Comparison of ENCODE assay signal across 11 mouse cellular contexts in the genomic region with DNA sequence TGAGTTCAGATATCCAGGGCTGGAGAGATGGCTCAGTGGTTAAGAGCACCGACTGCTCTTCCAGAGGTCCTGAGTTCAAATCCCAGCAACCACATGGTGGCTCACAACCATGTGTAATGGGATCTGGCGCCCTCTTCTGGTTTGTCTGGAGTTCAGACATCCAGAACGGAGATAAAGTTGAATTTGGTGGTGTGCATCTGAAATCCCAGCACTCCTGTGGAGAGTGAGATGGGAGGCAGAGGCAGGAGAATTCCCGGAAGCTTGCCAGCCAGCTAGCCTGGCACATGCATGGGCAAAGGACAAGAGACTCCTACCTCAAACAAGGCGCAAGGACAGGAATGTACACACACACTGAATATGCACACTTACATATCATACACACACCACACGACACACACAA. TPM values are rescaled to one million over a fixed set of nuclear protein-coding genes. Genes with fewer than 3 reads are reported as not detected.
DNase-seq lines count a peak whose midpoint lies in the region; ATAC-seq and TF ChIP-seq lines count a peak whose summit lies in the region.
"Had no signal": no experiment of that assay in that cellular context is flagged by ENCODE, and none has a peak within 500 bp of the region (broad histone marks: within the 10 kb centered on the region; RNA-seq: fewer than 3 reads in every experiment).

No protein-coding gene starts in this region.

- WGBS in hindbrain, embryonic 13.5 days, result 89% methylated on average over 6 of the region's 6 CpGs
- WGBS in hindbrain, embryonic 10.5 days, result 90% methylated on average over 6 of the region's 6 CpGs
- 91% methylated on average over 6 of the region's 6 CpGs for WGBS in neural tube, embryonic 12.5 days
- WGBS in hindbrain, postnatal 0 days, result 89% methylated on average over 6 of the region's 6 CpGs

- H3K9me3 ChIP-seq in hindbrain, embryonic 13.5 days, result no peaks in the 10 kb centered on the region
- H3K9me3 ChIP-seq in hindbrain, embryonic 10.5 days, result no peaks in the 10 kb centered on the region
- no peaks in the 10 kb centered on the region for H3K9me3 ChIP-seq in neural tube, embryonic 12.5 days
- no peaks in the 10 kb centered on the region for H3K9me3 ChIP-seq in hindbrain, postnatal 0 days (ENCODE audit: low read length)
- H3K9me3 ChIP-seq: embryonic facial prominence, embryonic 10.5 days; limb, embryonic 13.5 days had no signal

- peak; percentile 33 for TF ChIP-seq CTCF in hindbrain, postnatal 0 days (IDR thresholded peaks at IDR 0.05; ENCODE audit: low read depth)

- no peak for DNase-seq in hindbrain, embryonic 10.5 days (ENCODE audit: low spot score)
- DNase-seq in neural tube, embryonic 10.5 days (ENCODE audit: extremely low spot score, low spot score), result no peak
- DNase-seq in hindbrain, postnatal 0 days (ENCODE audit: low spot score), result no peak
- DNase-seq in splenic B cell, adult 2 months (ENCODE audit: low read depth, low spot score), result peak; percentile 46
- no peak for DNase-seq in cerebellum, adult 11-12 months
- DNase-seq in cerebellum, postnatal 25 days, result no peak
- DNase-seq: gastrocnemius, postnatal 10 days had no signal

- H3K4me3 ChIP-seq in hindbrain, embryonic 13.5 days, result peak overlapping the region; percentile 87; the same call in 1 of the 2 replicates
- H3K4me3 ChIP-seq in hindbrain, embryonic 10.5 days, result no peak overlapping the region
- no peak overlapping the region for H3K4me3 ChIP-seq in neural tube, embryonic 12.5 days
- H3K4me3 ChIP-seq in hindbrain, postnatal 0 days (ENCODE audit: low read length), result no peak overlapping the region
- H3K4me3 ChIP-seq: embryonic facial prominence, embryonic 10.5 days; limb, embryonic 13.5 days had no signal

- peak overlapping the region; percentile 100 for H3K4me2 ChIP-seq in hindbrain, embryonic 13.5 days
- H3K4me2 ChIP-seq in neural tube, embryonic 12.5 days (replicated peaks), result peak overlapping the region; percentile 96; the same call in 1 of the 2 replicates
- H3K4me2 ChIP-seq in hindbrain, postnatal 0 days (ENCODE audit: low read depth, low read length), result peak overlapping the region; percentile 73; the same call in 1 of the 2 replicates
- H3K4me2 ChIP-seq: limb, embryonic 13.5 days had no signal

- peaks cover 38% of the 10 kb centered on the region for H3K36me3 ChIP-seq in hindbrain, embryonic 13.5 days
- H3K36me3 ChIP-seq in hindbrain, embryonic 10.5 days, result peaks cover 76% of the 10 kb centered on the region
- H3K36me3 ChIP-seq in neural tube, embryonic 12.5 days, result peaks cover 39% of the 10 kb centered on the region
- H3K36me3 ChIP-seq in hindbrain, postnatal 0 days (ENCODE audit: insufficient read depth, low read length), result no peaks in the 10 kb centered on the region
- H3K36me3 ChIP-seq in splenic B cell, adult 2 months (ENCODE audit: control insufficient read depth, insufficient read depth, low read length, poor library complexity, severe bottlenecking), result no peaks in the 10 kb centered on the region

- no peak overlapping the region for H3K9ac ChIP-seq in hindbrain, embryonic 13.5 days
- H3K9ac ChIP-seq in neural tube, embryonic 12.5 days, result no peak overlapping the region
- no peak overlapping the region for H3K9ac ChIP-seq in hindbrain, postnatal 0 days (replicated peaks; ENCODE audit: low read length)
- H3K9ac ChIP-seq: limb, embryonic 13.5 days had no signal

- peaks cover 86% of the 10 kb centered on the region for H3K4me1 ChIP-seq in hindbrain, embryonic 13.5 days (replicated peaks)
- H3K4me1 ChIP-seq in hindbrain, embryonic 10.5 days (replicated peaks), result peaks cover 81% of the 10 kb centered on the region
- H3K4me1 ChIP-seq in neural tube, embryonic 12.5 days, result peaks cover 67% of the 10 kb centered on the region
- peaks cover 40% of the 10 kb centered on the region for H3K4me1 ChIP-seq in hindbrain, postnatal 0 days (ENCODE audit: insufficient read depth, low read length)

- ATAC-seq in hindbrain, embryonic 13.5 days (ENCODE audit: low FRiP score), result no peak
- ATAC-seq in neural tube, embryonic 12.5 days (ENCODE audit: low FRiP score, low read depth), result no peak
- ATAC-seq in hindbrain, postnatal 0 days, result no peak

- 0 out of 2 replicates have a peak overlapping the region, but pooled peaks have one; percentile 74 for H3K27ac ChIP-seq in hindbrain, embryonic 13.5 days
- H3K27ac ChIP-seq in hindbrain, embryonic 10.5 days, result no peak overlapping the region
- no peak overlapping the region for H3K27ac ChIP-seq in neural tube, embryonic 12.5 days
- peak overlapping the region; percentile 48; the same call in 1 of the 2 replicates for H3K27ac ChIP-seq in hindbrain, postnatal 0 days
- H3K27ac ChIP-seq: embryonic facial prominence, embryonic 10.5 days; limb, embryonic 13.5 days had no signal

- H3K27me3 ChIP-seq in hindbrain, embryonic 13.5 days, result no peaks in the 10 kb centered on the region
- H3K27me3 ChIP-seq in hindbrain, embryonic 10.5 days (ENCODE audit: insufficient read depth, poor library complexity, severe bottlenecking), result no peaks in the 10 kb centered on the region
- no peaks in the 10 kb centered on the region for H3K27me3 ChIP-seq in neural tube, embryonic 12.5 days (replicated peaks)
- H3K27me3 ChIP-seq in hindbrain, postnatal 0 days (ENCODE audit: insufficient read depth, low read length), result no peaks in the 10 kb centered on the region
- no peaks in the 10 kb centered on the region for H3K27me3 ChIP-seq in splenic B cell, adult 2 months (ENCODE audit: control insufficient read depth, insufficient read depth, low read length, poor library complexity, severe bottlenecking)
- H3K27me3 ChIP-seq: limb, embryonic 13.5 days had no signal

RNA-seq across cellular contexts. Expression of a gene that starts 4.6 kb away (rescaled TPM):
- polyA plus RNA-seq in hindbrain, embryonic 13.5 days (2015; fragmentation: Nextera tagmentation; extraction: Ambion mirVana), result 65.3 and 67.4 TPM in 2 replicates
- 32.1 and 52.5 TPM in 2 replicates for polyA plus RNA-seq in hindbrain, embryonic 10.5 days (2016; fragmentation: Nextera tagmentation; extraction: Ambion mirVana)
- 79.6 and 83.3 TPM in 2 replicates for polyA plus RNA-seq in neural tube, embryonic 12.5 days (2016; fragmentation: Nextera tagmentation; extraction: Ambion mirVana)
- 253 and 260 TPM in 2 replicates for total RNA-seq in hindbrain, postnatal 0 days (2014; rRNA removed)
- 53.5 and 60.3 TPM in 2 replicates for polyA plus RNA-seq in hindbrain, postnatal 0 days (2015; fragmentation: Nextera tagmentation; extraction: Ambion mirVana)

RNA-seq across cellular contexts. Expression of a gene that starts 37.1 kb away (rescaled TPM):
- polyA plus RNA-seq in hindbrain, embryonic 13.5 days (2015; fragmentation: Nextera tagmentation; extraction: Ambion mirVana), result 22.9 and 27.1 TPM in 2 replicates
- 40.9 and 51.2 TPM in 2 replicates for polyA plus RNA-seq in hindbrain, embryonic 10.5 days (2016; fragmentation: Nextera tagmentation; extraction: Ambion mirVana)
- polyA plus RNA-seq in neural tube, embryonic 12.5 days (2016; fragmentation: Nextera tagmentation; extraction: Ambion mirVana), result 30.5 and 34.5 TPM in 2 replicates
- total RNA-seq in hindbrain, postnatal 0 days (2014; rRNA removed), result 81.4 and 112 TPM in 2 replicates
- polyA plus RNA-seq in hindbrain, postnatal 0 days (2015; fragmentation: Nextera tagmentation; extraction: Ambion mirVana), result 29.7 and 35.1 TPM in 2 replicates

RNA-seq across cellular contexts. Expression of a gene that starts 57.9 kb away (rescaled TPM):
- 26.0 and 26.3 TPM in 2 replicates for polyA plus RNA-seq in hindbrain, embryonic 13.5 days (2015; fragmentation: Nextera tagmentation; extraction: Ambion mirVana)
- polyA plus RNA-seq in hindbrain, embryonic 10.5 days (2016; fragmentation: Nextera tagmentation; extraction: Ambion mirVana), result 24.5 and 29.1 TPM in 2 replicates
- polyA plus RNA-seq in neural tube, embryonic 12.5 days (2016; fragmentation: Nextera tagmentation; extraction: Ambion mirVana), result 20.6 and 29.5 TPM in 2 replicates
- total RNA-seq in hindbrain, postnatal 0 days (2014; rRNA removed), result 19.1 and 43.1 TPM in 2 replicates
- 22.1 and 24.8 TPM in 2 replicates for polyA plus RNA-seq in hindbrain, postnatal 0 days (2015; fragmentation: Nextera tagmentation; extraction: Ambion mirVana)

Comparison
In these comparisons a context has a peak if more than half of its experiments do, and no peak if none do; other contexts are left out.
1. H3K27ac ChIP-seq: peak in hindbrain, embryonic 13.5 days (single experiment) and hindbrain, postnatal 0 days (single experiment); none in hindbrain, embryonic 10.5 days (single experiment) and neural tube, embryonic 12.5 days (single experiment).
2. Peak in every context shown above with its lines, with median percentiles within 50 percentile points of each other: H3K4me2 ChIP-seq.